Mouse (Mus musculus) mouse trophoblast stem cell (cell line): ENCODE results near the gene Dhh.
"Not testable (repeated sequence)": the region's sequence is repeated elsewhere in the genome, so short reads cannot be mapped to it uniquely, and the experiment has no call there.

Experiments used
- in situ Hi-C, 2 experiments: fragments of 300-500 bp; cut with MseI, MboI; formaldehyde crosslinking; loops; 2 replicates in 1 of 2; 3 replicates in 1 of 2; pipeline ENCODE4 v1.15.1; 2025

The Dhh gene

DNA sequence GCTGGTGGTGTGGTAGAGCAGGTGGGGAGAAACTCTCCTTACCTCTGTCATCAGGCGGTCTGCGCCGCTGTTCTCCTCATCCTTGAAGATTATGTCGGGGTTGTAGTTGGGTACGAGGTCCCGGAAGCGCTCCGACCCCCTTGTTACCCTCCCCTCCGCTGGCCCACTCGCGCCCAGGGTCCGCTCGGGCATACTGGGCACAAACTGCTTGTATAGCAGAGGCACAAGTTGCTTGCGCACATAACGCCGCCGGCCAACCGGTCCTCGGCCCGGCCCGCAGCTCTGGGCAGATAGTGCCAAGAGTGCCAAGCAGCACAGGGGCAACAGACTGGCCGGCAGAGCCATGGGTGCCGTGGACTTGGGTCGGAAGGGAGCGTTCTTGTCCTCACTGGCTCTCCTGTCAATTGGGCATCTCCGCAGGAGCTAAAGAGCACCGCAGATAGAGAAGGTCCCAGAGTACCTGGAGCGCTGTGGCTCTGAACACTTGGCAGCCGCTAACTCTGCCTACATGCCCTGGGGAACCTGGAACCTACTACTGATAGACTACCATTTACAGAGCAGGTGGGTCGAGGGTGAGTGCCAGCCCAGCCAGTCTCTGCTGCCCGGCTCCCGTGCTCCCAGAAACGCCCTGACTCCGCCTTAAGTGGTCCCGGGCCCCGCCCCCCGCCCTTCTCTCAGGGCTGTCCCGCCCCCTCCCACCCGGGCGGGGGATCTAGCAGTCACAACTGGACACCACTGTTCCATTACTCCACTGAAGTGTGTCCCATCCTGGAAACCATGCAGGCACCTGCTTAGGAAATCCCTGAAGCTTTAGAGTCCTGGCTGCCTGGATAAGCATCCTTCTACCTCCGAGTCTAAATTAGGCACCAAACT, at the start of gene Dhh:
TSS of gene Dhh (minus strand) at position 613 of the 873 bp plus-strand sequence.
- in situ Hi-C loops: no loop called here

DNA sequence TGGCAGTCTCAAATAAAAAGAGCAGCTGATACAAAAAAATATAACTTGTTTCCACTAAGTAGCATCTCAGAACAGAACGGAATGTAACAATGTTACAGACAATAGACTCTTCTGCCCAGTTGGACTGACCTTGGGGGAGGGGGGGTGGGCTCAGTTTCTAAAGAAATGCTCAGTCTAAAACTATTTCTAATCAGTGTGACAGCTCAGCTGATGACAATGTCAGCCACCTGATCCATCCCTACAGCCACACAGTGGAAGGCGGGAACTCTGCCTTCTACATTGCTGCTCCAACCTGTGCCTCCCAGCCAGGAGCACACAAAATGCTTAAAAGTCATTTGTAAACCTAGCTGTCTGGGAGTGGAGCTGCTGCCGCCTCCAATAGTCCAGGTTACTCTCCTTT, 49.5 kb upstream of the Dhh start:
- in situ Hi-C loops: no loop called here

DNA sequence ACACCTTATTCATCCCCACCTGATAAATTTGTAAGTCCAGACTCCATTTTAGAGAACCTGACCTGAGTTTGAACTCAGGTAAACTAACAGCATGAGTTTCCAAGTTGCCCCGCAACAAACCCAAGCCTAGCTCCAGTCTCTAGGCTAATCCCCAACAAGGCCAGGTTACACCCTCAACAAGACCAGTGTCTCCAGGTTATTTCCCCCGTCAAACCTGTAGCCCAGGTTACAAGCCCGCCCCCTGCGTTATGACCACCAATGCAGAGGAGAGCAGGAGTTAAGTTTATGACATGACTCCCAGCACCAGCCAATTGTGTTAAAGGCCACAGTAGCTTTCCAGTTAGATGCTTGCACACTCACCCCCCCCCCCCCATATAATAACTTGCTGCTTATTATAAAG, 44.8 kb upstream of the Dhh start:
- in situ Hi-C loops: no loop called here

DNA sequence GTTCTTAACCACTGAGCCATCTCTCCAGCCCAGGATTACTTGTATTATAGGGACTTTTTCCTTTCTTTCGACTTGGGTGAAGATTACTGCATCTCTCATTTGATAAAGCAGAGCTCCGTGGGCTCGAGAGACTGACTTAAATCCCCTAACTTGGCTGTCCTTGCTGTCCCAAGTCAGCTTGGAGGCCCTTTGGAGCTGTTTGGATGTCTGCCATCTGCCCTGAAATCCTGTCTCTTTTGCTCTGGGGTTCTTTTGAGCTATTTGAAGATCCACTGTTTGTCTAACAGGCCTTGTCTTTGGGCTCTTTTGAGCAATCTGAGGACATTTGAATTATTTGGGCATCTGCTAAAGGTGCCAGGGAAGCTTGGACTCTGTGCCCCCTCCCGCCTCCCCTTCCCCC, 43.7 kb upstream of the Dhh start:
- in situ Hi-C loops: no loop called here

DNA sequence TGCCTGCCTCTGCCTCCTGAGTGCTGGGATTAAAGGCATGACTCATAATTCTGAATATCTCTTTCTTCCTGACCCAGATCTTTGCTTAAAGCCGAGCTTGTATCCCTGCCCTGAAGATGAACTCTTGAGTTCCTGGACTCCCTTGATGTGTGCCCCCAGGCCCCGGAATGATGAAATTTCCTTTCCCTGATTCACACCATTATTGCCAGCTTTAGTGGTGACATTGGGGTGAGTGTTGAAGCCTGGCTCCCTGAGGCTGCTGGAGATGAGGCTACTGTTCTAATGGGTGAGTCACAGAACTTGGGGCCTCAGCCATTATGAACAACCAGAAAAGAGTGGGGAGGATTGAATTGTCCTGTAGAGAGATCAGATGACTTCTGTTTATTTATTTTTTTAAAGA, 43.2 kb upstream of the Dhh start:
- in situ Hi-C loops: no loop called here

DNA sequence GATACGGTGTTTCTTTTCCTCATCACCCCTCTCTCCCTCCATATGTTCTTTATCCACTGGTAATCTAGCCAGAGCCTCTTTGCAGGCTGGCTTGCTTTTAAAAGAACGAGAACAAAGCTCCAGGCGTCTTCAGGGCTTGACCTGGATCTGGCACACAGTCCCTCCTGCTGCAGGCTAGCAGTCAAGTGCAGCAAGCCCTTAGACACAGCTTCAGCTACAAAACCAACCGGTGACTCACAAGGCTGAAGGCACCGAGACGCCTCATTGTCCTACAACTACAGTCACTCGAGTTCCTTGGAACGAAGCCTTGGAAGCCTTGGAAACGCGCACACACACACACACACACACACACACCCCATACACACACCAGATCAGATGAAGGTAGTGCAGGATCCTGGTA, 42.5 kb upstream of the Dhh start:
- in situ Hi-C loops: no loop called here

DNA sequence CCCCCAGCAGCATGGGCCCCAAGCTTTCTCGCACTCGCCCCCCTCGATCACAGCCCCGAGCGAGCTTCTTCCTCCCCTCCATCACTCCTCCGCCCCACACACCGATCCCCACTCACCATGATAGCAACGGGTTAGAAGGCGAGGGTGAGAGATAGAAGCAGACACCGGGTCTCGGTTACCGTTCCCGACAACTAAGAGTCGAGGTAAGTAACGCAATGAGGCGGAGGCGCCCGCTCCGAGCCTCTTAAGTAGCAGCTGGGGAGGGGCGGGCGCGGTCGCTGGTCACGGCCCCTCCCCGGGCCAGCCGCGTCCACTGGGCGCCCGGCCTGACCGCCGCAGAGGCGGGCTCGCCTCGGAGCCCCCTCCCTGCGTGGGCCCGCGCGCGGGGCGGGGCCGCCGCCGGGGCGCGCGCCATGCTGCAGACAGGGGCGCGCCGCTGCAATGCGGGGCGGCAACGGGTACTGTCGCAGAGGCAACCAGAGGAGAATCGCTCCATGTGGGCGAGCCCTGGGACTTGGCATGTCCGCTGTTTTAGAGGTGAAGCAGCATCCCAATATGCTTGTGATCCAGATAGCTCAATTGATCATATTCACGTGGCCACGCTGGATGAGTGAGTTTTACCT, 36.0 kb upstream of the Dhh start, which contains the start of gene Tuba1b:
TSS of gene Tuba1b (minus strand) at position 349 of the 623 bp plus-strand sequence.
- in situ Hi-C loops: no loop called here

DNA sequence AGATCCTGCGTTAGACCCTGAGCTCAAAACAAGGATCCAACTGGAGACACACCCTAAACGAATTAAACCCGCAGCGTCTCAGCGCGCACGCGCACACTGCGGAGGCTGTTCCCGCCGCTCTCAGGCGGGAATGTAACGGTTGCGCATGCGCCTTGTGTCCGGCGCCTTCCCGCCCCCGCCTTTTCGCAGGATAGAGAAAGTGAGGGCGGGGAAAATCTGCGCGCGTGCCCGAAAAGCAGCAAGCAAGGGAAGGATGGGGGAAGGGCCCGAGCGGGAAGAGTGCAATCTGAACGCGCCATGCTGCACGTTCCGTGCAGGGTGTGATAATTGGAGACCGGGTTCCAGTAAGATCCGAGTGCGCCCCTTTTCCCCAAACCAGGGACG, 35.5 kb upstream of the Dhh start:
- in situ Hi-C loops: no loop called here

DNA sequence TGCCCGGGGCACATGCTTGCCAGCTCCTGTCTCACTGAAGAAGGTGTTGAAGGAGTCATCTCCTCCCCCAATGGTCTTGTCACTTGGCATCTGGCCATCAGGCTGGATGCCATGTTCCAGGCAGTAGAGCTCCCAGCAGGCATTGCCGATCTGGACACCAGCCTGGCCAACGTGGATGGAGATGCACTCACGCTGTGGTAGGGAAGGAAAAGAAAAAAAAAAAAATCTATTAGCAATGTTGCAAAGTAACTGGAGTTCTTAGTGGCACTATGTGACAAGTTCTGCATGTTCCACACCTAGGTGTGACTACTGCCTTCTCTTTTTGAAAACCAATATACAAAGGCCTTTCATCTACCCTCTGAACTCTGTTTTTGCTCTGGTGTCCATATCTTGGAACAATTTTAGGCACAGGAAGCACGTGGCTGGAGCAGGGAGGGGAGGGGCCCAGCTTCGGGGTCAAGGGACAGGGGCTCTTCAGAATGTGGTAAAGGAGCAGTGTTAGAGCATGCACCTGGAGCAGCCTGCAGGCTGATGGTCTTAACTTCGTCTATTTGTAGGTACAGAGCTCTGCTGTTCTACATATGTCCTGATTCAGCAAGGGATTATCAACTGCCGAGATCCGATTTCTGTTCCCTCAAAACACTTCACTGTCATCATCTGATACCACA, 34.8 kb upstream of the Dhh start:
- in situ Hi-C loops: not testable (repeated sequence)

DNA sequence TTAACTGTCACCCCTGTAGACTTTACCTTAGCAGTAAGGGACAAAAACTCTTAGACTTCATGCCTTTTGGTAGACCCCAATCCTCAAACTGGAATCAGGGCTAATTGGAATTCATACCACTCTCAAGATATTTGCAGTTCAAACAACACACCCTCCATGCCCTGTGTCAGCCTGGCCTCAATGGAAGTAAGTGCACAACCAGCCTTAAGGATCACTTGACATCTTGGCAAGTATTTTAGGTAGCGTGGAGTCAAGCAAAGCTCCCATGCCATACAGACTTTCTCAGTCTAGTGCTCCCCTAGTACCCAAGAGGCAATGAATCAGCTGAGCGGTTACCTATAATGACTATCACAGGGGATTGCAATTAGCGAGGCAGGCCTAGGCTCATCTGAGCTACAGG, 32.7 kb upstream of the Dhh start:
- in situ Hi-C loops: no loop called here

DNA sequence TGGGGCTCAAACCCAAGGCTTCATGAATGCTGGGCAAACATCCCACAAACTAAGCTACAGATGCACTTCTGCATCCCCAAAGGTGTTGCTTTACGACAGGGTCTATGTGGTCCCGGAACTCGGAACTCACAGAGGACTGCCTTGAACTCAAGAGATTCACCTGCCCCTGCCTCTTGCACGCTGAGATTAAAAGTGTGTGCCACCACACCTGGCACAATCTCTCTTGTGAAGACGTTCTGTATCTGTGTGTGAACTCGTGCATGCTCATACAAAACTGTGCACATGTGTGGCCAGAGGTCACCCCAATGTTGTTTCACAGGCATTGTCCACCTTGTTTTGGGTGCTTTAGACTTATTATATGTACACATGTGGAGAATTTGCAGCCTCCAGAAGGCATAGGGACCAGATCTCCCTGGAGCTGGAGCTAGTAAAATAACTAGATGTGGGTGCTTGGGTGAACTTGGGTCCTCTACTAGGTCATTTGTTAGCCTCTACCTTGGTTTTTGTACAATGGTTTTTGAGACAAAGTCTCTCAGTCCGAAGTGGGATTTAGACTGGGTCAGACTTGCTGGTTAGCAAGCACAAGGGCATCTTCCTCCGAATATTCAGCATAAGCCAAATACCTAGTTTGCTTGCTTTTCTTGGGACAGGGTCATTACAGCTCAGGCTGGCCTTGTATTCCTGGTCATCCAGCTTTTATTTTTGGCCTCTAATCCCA, 31.8 kb upstream of the Dhh start:
- in situ Hi-C loops: no loop called here

DNA sequence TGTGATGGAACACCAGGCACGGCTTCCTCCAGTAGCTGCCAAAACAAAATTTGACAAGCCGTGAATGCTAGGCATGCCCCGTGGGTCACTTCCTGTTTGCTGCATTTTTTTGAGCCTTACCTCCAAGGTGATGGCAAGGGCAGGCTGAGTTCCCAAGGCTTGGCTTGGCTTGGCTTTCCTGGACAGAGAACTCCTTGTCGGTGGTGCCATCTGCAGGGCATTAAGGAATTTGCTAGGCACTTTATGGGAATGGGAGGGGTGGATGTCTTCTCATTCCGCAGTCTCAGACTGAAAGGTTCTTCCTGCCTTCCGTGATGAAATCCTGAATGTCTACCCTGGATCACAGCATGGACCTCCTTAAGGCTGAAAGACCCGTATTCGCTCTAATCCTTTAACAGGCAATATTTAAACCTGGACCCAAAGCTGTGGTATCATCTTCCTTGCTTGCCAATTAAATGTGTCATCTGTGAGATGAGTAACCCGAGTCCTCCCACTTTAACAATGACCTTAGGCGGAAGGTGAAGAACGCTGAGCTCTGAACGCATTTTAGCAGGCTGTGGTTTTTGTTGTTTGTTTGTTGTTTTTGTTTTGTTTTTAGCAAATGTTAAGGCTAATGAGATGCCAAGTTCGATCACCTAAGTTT, 30.4 kb upstream of the Dhh start:
- in situ Hi-C loops: no loop called here

DNA sequence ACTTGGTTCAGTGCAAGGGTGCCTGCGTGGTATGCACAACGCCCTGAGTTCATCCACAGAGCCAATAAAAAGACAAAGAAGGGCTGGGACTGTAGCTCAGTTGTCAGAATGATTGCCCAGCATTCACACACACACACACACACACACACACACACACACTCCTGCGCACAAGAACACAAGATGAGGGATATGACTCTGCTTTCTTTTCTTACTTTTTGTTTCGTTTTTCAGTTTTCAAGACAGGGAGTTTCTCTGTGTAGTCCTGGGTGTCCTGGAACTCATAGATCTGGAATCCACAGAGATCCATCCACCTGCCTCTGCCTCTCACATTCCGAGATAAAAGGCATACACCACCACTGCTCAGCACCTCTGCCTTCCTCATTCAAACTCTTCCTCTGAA, 29.2 kb upstream of the Dhh start:
- in situ Hi-C loops: no loop called here

DNA sequence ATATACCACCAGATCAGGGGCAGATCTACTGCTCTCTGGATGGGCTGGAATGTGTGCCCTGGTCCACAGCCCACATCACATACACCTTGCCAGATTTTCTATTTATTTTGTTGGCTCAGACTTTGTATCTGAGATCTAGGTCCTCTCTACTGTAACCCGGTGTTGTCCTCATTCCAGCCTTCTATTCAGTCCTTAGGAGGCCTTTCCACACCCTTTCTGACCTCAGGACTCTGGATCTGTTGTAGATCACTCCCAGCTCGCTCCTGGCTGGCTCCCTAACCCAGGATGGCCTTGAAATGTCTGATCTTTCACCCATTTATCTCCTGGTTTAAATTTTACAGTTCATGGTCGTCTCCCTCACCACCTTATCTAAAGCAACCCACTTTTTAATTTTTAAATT, 26.3 kb upstream of the Dhh start:
- in situ Hi-C loops: no loop called here

DNA sequence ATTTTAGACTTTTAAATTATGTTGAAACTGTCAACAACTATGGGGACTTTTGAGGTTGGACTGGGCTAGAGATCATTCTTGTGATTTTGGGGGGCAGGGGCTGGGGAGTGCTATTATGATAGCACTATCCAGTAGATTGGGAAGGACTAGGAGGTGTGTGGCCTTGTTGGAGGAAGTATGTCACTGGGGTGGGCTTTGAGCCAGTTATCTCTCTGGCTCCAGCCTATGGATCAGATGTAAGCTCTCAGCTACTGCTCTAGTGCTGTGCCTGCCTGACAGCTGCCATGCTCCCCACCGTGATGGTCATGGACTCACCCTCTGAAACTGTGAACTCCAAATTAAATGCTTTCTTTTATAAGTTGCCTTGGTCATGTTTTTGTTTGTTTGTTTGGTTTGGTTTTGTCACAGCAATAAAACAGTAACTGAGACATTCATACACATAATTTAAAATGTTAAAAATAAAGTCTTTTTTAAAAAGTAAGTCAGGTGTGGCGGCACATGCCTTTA, 24.7 kb upstream of the Dhh start:
- in situ Hi-C loops: no loop called here

DNA sequence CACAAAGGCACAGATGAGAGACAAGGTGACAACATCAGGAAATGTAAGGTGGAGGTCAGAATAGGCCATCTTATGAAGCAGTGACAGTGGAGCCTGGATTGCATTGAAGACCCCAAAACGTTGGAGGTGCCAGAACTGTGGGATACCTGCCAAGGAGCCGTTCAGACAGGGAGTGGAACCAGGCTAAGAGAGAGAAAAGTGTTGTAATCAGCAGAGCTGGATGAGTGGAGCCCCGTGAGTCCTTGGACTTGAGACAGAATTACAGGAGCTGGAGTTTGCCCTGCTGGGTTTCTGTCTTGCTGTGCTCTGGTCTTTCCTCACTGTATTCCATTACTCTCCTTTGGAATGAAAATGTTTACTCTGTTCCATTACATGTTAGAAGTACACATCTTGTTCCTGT, 24.2 kb upstream of the Dhh start:
- in situ Hi-C loops: no loop called here

DNA sequence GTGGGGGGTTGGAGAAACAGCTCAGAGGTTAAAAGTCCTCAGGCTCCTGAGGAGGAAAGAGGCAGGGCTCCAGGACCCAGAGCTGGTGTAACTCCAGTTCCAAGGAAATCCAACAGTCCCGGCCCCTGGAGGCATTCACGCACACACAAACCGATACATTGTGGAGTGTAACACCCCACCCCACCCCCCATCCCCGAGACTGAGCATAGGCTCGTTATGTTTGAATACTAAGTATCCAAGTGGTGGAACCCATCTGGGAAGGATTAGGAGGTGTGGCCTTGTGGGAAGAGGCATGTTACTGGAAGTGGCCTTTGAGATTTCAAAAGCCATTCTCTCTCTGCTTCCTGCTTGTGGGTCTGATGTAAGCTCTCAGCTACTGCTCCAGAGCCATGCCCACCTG, 23.2 kb upstream of the Dhh start:
- in situ Hi-C loops: no loop called here

DNA sequence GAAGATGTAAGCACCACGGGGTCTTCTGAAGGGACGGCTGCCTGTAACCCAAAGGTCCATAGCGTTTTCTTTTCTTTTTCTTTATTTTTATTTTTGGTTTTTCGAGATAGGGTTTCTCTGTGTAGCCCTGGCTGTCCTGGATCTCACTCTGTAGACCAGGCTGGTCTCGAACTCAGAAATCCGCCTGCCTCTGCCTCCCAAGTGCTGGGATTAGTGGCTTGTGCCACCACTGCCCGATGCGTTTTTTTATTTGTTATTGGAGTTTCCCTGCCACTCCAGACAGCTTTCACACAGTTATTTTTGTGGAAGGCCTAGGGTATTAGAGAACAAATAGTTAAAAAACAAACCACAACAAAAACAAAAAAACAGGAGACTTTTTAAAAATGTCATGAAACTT, 20.2 kb upstream of the Dhh start:
- in situ Hi-C loops: not testable (repeated sequence)

DNA sequence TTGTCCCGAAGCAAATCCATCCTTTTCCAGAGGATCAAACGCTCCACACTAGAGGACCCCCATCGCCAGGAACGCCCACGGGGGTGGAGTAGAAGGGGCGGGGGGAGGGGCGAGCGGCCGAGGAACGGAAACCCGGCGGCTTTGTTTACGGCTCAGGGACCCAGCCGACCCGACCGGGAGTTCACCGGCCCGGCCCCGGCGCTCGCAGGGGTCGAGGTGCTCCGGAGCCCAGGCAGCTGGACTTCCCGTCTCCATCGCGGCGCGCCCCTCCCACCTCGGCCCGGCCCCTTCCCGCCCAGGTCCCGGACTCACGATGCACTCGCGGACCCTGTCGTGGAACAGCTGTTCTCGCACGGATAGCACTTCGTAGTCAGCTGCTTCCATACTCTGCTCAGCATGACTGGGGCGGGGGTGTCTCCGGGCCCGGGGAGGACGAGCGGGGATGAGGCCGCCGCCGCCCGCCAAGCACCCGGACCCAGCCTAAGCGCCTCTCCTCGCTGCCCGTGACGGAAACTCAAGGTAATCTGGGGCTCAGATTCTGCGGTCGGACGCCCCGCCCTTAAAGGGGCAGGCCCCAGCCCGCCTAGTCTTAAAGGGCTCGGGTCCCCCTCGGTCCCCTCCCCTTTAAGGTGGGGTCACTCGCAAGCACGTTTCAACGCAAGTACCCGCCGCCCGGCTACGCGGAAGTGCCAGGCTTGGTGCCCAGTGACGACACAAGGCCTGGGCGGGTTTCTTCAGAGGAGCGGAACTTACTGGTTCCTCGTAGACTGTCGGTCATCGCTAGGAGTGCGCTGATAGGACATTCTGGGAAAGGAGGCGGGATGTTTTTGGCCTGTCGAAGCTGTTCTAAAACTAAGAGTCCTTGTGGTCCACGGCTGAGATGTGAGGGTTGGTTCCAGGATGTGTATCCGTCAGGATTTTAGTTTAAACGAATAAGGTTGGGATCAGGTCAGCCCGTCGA, 19.5 kb upstream of the Dhh start, which contains the start of gene Lmbr1l:
TSS of gene Lmbr1l (minus strand) at position 694 of the 961 bp plus-strand sequence.
- in situ Hi-C loops: no loop called here

DNA sequence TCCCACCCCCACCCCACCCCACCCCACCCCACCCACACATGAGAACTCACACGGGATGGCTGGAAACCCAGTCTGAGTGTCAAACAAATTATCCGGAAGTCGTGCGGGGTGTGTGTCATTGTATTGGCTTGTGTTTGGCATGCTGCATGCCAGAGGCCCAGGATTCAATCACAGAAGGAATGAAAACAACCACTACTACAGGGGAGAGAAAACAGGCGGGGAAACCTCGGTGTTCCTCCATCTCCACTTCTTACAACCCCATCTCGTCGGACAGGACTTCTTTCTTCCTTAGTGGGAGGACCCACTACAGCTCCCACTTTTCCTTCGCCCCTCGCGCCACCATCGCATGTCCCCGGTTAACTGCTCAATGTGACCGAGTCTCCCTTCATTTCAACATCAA, 18.8 kb upstream of the Dhh start:
- in situ Hi-C loops: no loop called here
